Comparison of ENCODE assay signal across 7 mouse cellular contexts in the genomic region with DNA sequence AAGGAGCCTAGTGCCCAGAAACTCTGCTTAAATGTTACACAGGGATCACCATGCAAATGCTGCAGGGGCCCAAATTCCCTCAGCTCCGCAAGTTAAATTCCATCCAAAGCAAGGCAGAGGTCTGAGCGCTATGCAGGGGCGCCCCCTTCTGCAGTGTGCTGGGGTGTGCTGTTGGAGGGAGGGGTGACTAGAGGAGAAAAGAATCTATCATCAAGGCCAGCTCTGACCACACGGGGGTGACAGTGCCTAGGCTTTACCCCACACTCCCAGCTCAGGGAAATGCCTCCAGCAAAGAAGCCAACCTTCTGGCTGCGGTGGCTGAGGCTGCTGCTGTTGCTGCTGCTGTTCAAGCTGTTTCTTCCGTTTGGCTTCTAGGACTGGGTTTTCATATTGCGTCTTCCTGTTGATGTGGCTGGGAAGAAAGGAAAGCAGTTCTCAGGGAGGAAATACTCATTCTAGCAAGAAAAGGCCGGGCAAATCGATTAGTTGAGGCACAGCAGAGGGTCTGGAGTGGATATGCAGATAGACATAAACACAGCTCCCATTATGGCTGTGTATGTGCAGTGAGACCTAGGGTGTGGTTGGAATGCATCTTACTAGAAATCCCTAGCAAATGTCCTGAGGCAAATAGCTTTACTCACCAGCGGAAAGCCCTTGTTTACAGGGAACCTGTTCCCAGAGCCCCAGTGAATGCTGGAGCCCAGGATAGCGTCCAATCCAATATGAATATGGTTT.
DNase-seq lines count a peak whose midpoint lies in the region; ATAC-seq lines count a peak whose summit lies in the region.

No protein-coding gene starts in this region.

- no peaks in the 10 kb centered on the region for H3K36me3 ChIP-seq in embryonic facial prominence, embryonic 11.5 days (replicated peaks; ENCODE audit: control insufficient read depth, insufficient read depth, low read depth, low read length)
- peaks cover 27% of the 10 kb centered on the region for H3K36me3 ChIP-seq in midbrain, embryonic 10.5 days

- no peak overlapping the region for H3K9ac ChIP-seq in embryonic facial prominence, embryonic 11.5 days (replicated peaks; ENCODE audit: low read length)

- H3K9me3 ChIP-seq in embryonic facial prominence, embryonic 11.5 days (replicated peaks; ENCODE audit: control insufficient read depth, low read length) = no peaks in the 10 kb centered on the region
- no peaks in the 10 kb centered on the region for H3K9me3 ChIP-seq in midbrain, embryonic 10.5 days (replicated peaks)

- H3K4me1 ChIP-seq in embryonic facial prominence, embryonic 11.5 days (ENCODE audit: control insufficient read depth, insufficient read depth, low read length) = no peaks in the 10 kb centered on the region; the same call in 1 of the 2 replicates
- H3K4me1 ChIP-seq in midbrain, embryonic 10.5 days = peaks cover 17% of the 10 kb centered on the region

- H3K27ac ChIP-seq in embryonic facial prominence, embryonic 11.5 days (replicated peaks; ENCODE audit: low read depth, low read length) = no peak overlapping the region; the same call in 1 of the 2 replicates
- peak overlapping the region; percentile 55; the same call in 1 of the 2 replicates for H3K27ac ChIP-seq in midbrain, embryonic 10.5 days (replicated peaks)

- DNase-seq in adrenal gland, postnatal 4 days (ENCODE audit: low spot score in 2 of 2) = peak; percentile 46 to 61
- peak; percentile 88 for DNase-seq in embryonic facial prominence, embryonic 11.5 days (ENCODE audit: low spot score)
- peak; percentile 81 to 84 for DNase-seq in heart, adult 18-20 months
- DNase-seq in kidney, adult 18-20 months = peak; percentile 74
- DNase-seq in left cerebral cortex, postnatal 36 days (ENCODE audit: low spot score in 2 of 2) = peak; percentile 76 to 79
- DNase-seq in midbrain, embryonic 10.5 days (ENCODE audit: low spot score) = peak; percentile 82
- peak; percentile 22 to 35 for DNase-seq in spleen, postnatal 36 days (ENCODE audit: low spot score in 2 of 2)

- peak; percentile 89 for ATAC-seq in embryonic facial prominence, embryonic 11.5 days (replicated peaks; ENCODE audit: insufficient number of reproducible peaks, low FRiP score, low TSS enrichment, low read depth)

- no peak overlapping the region for H3K4me3 ChIP-seq in embryonic facial prominence, embryonic 11.5 days (ENCODE audit: low read depth, low read length)
- H3K4me3 ChIP-seq in midbrain, embryonic 10.5 days = no peak overlapping the region

- H3K4me2 ChIP-seq in embryonic facial prominence, embryonic 11.5 days (ENCODE audit: low read depth, low read length) = no peak overlapping the region

- intact Hi-C loops in left cerebral cortex, postnatal 36 days (cut with DNase I) = loop anchor here (2.0 to 10.0 kb wide), 3 partner anchors 157 to 297 kb away; no protein-coding TSS in a partner anchor

- 27% methylated on average over 11 of the region's 11 CpGs for WGBS in embryonic facial prominence, embryonic 11.5 days
- 38% methylated on average over 11 of the region's 11 CpGs for WGBS in midbrain, embryonic 10.5 days

- H3K27me3 ChIP-seq in embryonic facial prominence, embryonic 11.5 days (ENCODE audit: control insufficient read depth, insufficient read depth, low read length) = no peaks in the 10 kb centered on the region
- no peaks in the 10 kb centered on the region for H3K27me3 ChIP-seq in midbrain, embryonic 10.5 days (ENCODE audit: low read depth, poor library complexity, severe bottlenecking)

Comparison
In these comparisons a context has a peak if more than half of its experiments do, and no peak if none do; other contexts are left out.
1. DNase-seq: peak in every context shown above with its lines; median percentile 88 in embryonic facial prominence, embryonic 11.5 days; 82 in heart, adult 18-20 months; 82 in midbrain, embryonic 10.5 days; 78 in left cerebral cortex, postnatal 36 days; 74 in kidney, adult 18-20 months; 54 in adrenal gland, postnatal 4 days; 28 in spleen, postnatal 36 days.